Mouse (Mus musculus) CD4-positive helper T cell, adult 2 months (primary cell): ENCODE data around the gene Vegfb.

Source experiments
- DNase-seq: peaks from one replicate; pipeline ENCODE4 v3.0.0-alpha.2; 2012; ENCODE audit warnings: low read depth, missing footprints, low spot score

The Vegfb gene

DNA sequence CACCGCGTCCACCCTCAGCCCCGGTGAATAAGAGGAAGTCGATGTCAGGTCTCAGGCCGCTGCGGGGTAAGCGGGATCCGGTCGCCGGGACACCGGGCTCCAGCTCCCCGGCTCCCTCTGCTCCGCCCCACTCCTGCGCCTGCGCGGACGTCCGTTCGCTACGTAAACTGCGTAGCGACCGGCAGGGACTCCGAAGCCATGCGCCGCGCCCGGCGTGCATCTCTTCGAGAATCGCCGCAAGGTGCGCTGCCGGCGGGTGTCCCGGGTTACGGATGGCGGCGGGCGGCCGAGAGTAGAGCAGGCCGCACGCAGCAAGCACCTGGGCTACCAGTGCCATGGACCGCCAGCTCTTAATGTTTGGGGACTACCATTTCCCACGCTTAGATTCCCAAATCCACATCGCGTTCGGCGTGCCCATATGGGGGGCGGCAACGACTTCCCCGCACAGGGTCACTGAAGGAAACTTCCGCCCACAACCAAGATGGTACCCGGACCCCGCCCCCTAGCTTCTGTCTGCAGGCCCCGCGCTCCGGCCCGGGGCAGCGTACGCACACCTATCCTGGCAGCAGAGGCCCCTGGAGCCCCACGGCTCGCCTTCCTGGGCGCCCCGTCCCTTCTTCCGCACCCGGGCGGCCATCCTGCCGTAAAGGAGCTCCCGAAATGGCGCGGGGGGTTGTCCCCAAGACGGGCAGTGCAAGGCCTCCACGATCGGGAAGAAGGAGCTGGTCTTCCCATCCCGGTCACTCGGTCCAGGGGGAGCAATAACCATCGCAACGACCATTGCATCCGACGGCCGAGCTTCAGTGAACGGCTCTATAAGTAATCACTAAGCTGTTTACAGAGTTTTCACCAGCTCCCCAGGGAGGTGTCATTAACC, 45.8 kb downstream of the Vegfb start, which contains the start of gene Bad:
Gene Bad, plus strand, starts transcription at position 490 of the 877 bp plus-strand sequence.
- DNase-seq = peak; percentile 94

DNA sequence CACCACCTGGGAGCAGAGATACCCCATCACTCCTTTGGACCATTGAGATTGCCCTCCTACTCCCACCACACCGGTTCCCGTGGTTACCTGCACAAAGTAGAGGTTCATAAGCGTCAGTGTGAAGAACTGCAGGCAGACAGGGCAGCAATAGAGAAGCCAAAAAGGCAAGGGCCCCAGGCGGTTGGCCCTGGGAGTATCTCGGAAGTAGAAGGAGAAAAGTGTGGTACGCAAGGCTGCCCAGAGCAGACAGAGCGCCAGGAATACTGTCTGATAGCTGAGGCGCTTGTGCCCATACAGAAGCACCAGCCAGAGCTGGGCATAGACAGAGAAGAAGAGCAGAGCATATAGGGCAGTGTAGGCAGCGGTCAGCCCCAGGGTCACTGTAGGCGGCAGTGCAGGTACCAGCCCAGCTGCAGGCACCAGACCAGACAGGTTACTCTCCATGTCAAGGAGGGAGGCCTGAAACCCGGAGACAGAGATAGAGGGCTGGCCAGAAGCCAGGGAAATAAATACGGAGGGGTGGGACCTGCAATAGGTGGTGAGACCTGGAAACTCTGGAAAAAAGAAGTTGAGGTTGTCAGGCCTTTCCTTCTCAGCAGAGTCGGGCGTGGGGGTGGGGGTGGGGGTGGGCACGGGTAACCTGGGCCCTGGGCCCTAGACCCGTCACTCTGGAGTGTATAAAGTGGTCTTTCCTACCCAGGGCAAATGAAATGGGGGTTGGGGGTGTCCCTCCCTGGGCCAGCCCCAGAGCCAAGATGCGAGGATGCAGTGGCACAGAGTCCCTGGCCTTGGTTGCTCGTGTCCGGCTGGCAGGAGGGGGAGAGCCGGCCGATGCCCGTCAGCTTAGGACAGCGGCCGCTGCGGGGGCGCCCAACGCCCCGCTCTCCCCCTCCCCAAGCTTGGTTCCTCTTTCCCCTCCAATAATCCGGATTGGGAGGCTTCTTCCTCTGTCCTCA, 46.8 kb downstream of the Vegfb start:
- no peak for DNase-seq

DNA sequence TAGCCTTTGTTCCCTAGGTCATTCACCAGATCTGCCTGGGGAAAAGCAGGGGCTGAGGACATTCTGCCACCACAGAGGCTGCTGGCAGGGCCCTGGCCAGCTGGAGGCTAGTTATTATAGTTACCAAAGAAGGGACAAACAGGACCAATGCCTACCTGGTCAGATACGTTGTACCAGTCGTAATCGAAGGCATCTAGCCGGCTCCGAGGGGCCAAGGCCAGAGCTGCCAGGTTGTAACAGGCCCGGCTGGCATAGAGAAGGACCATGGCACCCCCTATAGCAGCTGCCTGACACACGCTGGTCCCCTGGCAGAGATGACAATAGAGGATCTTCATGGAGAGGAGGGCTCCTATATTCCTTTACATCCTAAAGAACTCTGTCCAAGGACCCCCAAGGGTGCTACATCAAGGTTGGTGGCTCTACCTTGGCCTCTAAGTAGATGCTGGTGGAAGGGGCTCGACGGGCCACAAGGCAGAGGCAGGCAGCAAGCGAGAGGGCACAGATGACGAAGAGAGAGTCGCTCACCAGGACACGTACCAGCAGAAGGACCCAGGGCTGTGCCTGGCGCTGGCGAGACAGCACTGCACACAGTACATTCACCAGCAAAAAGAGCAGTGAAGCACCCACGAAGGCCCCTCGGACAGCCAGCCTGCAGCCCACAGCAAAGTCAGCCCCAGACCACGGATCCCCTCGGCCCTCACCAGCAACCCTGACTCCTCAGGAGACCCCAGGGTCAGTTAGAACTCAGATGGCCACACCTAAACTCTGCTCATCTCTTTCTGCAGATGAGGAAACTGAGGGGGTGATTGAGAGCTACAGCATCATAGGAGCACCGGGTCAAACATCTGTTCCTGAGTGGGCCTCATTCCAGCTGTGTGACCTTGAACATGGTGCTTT, 48.1 kb downstream of the Vegfb start:
- no peak for DNase-seq

DNA sequence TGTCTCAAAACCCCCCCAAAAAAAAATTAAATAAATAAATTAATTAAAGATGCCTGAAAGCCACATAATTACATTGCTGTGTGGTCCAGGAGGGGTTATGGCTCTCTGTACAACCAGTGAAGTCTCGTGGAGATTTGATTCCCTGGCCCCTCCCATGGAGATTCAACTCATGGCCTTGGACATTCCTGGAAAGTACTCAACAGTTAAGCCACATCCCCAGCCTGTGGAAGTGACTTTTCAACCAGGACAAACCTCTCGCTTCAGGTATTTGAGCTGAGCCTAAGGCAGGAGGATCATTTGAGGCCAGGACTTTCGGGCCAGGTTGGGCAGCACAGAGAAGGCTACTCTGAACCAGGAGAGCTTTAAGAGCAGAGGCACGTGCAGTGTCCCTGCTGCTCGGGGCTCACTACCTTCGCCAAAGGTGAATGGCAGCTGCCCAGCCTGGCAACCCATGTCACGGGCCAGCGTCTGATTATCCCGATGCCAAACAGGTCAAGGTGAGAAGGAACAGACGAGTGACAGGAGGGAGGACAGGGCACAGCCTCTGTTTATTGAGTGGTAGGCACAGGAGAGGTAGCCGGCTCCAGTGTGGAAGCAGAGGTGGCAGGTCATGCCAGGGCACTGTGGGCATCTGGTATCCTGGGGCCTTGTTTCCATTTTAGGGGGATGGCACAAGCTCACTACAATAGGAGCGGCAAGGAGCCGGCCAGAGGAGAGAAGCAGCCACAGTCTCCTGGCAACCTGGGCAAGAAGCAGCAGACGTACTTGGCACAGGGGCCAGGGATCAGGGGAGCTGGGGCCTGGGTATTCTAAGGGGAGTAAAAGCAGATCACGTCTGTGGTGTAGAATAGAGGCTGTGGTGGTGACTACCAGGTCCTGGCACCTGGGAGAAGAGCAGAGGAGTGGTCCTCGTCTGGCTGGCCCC, 49.6 kb downstream of the Vegfb start:
- no peak for DNase-seq

DNA sequence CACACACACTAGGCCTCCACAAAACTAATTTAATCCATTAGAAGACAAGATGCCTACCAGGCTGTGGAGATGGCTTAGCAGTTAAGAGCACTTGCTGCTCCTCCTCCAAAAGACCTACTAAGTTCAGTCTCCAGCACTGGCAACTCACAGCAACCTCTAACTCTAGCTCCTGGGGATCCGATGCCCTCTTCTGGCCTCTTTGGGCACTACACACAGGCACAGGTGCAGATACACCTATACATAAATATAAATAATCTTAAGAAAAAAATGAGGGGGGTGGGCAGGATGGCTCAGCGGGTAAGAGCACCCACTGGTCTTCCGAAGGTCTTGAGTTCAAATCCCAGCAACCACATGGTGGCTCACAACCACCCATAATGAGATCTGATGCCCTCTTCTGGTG, 51.2 kb downstream of the Vegfb start:
- DNase-seq = peak; percentile 43

DNA sequence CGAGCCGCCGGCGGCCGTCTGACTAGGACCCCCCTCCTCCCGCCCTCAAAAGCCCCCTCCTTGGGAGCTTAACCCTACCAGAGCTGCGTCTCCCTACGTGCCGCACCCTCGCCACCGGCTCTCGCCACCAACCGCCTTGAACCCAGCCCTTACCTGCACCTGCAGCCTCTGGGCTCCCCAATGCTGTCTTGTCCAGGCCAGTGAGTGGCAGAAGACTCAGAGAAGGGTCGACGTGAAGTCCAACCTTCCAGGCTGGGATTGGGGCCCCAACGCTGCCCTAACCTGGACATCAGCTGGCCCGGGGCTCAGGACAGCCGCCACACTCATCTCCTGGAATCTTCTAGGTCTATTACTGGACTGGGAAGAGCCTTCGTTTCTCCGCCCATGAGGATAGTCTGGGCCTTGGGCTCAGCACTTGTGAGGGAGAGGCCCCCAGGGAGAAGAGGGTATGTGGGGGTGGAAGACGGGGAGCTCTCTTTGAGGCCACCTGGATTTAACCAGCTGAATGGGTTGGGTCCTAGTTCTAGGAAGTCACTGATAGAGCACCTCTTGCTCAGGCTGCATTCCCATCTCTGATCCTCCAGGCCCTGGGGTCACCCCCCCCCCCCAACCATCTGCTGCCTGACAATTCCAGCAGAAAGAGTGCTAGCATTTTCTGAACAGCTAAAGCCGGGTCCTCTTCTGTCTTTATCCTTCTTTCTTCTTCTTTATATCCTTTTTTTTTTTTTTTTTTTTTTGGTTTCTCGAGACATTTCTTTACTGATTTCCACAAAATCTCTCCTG, 53.1 kb downstream of the Vegfb start, which contains the start of gene Kcnk4:
Gene Kcnk4, minus strand, starts transcription at position 321 of the 783 bp plus-strand sequence.
- no peak for DNase-seq

DNA sequence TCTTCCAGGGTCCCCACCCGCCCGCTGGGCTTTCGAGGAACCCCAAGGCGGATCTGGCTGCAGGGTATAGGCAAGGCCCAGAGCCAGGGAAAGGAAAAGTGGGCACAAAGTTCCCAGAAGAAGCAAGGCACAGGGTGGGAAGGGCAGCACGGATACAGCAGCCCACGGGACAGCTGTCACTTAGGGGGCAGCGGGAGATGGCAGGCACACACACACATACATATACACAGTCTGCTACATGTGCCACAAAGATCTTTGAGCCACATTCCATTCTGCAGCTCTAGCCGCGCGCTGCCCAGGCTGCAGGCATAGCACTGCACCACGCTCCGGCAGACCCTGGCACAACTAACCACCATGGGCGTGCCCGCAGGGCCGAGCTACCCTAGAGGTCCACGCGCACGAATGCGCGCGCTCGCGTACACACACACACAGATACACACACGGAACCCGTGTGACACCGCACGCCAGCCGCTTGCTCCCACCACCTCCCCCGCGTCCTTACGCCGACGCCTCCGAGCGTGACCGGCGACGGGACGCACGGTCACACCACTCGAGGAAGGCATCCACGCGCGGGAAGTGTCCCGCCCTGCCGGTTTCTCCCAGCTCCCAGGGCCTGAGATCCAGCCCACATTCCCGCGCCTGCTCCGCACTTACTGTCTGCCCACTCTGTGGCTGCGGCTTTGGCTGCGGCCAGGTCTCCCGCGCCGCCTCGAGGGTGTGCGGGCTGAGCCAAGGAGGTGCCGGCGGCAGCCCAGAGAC, 53.8 kb downstream of the Vegfb start:
- peak; percentile 31 for DNase-seq

DNA sequence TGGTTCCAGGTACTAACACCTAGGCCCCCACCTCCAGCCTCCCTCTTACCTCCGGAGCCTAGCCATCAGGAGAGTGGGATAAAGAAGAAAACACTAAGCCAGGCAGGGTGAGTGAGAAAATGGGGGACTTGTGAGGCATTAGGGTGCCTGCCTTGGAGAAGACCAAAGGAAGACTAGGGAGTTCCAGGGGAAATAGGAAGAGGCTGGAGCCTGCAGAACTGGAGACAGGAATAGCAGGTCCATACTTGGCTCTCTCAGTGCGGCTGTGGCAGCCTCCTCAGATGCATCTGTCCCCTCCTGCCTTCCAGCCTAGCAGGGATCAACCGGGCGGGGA, 54.4 kb downstream of the Vegfb start:
- no peak for DNase-seq
